21 mouse cellular contexts compared by ENCODE assay signal in the genomic region with DNA sequence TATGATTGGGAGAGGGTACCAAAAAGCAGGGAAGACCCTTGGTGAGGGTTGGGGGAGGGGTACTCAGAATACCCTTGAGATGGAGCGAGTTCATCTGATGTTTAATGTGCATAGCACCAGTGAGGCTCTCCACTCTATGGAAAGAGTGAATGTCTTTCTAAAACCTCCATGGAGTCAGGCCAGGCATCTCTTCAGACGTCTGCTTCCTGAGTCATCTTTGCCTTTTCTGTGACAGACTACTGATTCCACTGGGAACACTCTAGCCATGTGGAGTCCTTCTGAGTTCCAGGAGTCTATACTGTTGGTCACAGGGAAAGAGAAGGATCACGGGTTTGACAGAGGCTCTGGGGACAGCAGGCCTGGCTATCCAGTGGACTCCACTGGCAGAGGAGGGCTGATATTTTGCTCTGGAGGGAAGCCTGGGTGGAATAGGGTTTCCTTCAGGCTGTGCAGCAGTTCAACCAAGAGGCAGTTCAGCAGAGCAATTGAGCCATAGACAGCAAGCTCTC.
A peak's percentile ranks its signal among the peaks of the same experiment; 100 is the strongest.
DNase-seq lines count a peak whose midpoint lies in the region; ATAC-seq and TF ChIP-seq lines count a peak whose summit lies in the region.
"Had no signal": no experiment of that assay in that cellular context is flagged by ENCODE, and none has a peak within 500 bp of the region (broad histone marks: within the 10 kb centered on the region; RNA-seq: fewer than 3 reads in every experiment).

No protein-coding gene starts in this region.

- 48% methylated on average over 3 of the region's 3 CpGs for WGBS in heart, embryonic 16.5 days
- WGBS in heart, embryonic 10.5 days, result 44% methylated on average over 3 of the region's 3 CpGs
- WGBS in embryonic facial prominence, embryonic 10.5 days, result 68% methylated on average over 3 of the region's 3 CpGs
- WGBS in lung, adult 2 months, result 81% methylated on average over 3 of the region's 3 CpGs

- TF ChIP-seq POLR2A in CH12.LX (IDR thresholded peaks at IDR 0.05; ENCODE audit: low read depth, low read length), result no peak
- TF ChIP-seq POLR2A in myocyte (IDR thresholded peaks at IDR 0.05; ENCODE audit: insufficient read length, low read depth), result no peak
- no peak for TF ChIP-seq POLR2A in lung, adult 2 months (IDR thresholded peaks at IDR 0.05; ENCODE audit: borderline replicate concordance, extremely low read depth, low read depth, low read length)

- no peaks in the 10 kb centered on the region for H3K27me3 ChIP-seq in heart, embryonic 16.5 days (ENCODE audit: control insufficient read depth, insufficient read depth, low read length)
- H3K27me3 ChIP-seq in heart, embryonic 10.5 days (ENCODE audit: insufficient read depth, poor library complexity, severe bottlenecking), result no peaks in the 10 kb centered on the region
- H3K27me3 ChIP-seq in CH12.LX (replicated peaks), result no peaks in the 10 kb centered on the region
- H3K27me3 ChIP-seq in embryonic facial prominence, embryonic 10.5 days (replicated peaks; ENCODE audit: low read depth, poor library complexity, severe bottlenecking), result no peaks in the 10 kb centered on the region
- H3K27me3 ChIP-seq in myocyte (ENCODE audit: control insufficient read depth, insufficient read depth, insufficient read length), result no peaks in the 10 kb centered on the region
- H3K27me3 ChIP-seq: embryonic facial prominence, embryonic 13.5 days; limb, embryonic 13.5 days; liver, embryonic 15.5 days; neural tube, embryonic 15.5 days had no signal

- TF ChIP-seq RAD21 in CH12.LX (IDR thresholded peaks at IDR 0.05; ENCODE audit: low read depth, low read length), result no peak

- no peak overlapping the region for H3K9ac ChIP-seq in heart, embryonic 16.5 days (ENCODE audit: low read length)
- no peak overlapping the region for H3K9ac ChIP-seq in CH12.LX (ENCODE audit: insufficient read depth, low read depth)
- H3K9ac ChIP-seq: embryonic facial prominence, embryonic 13.5 days; limb, embryonic 13.5 days; liver, embryonic 15.5 days; neural tube, embryonic 15.5 days had no signal

- no peaks in the 10 kb centered on the region for H3K36me3 ChIP-seq in heart, embryonic 16.5 days (ENCODE audit: control insufficient read depth, insufficient read depth)
- H3K36me3 ChIP-seq in heart, embryonic 10.5 days, result peaks cover 3% of the 10 kb centered on the region; the same call in 1 of the 2 replicates
- H3K36me3 ChIP-seq in CH12.LX (replicated peaks in 1 of 2; ENCODE audit: control insufficient read depth in 1 of 2, insufficient read depth in 1 of 2, low read length in 1 of 2) (no peaks in the 10 kb centered on the region), myocyte (ENCODE audit: control insufficient read depth, insufficient read depth) (no peaks in the 10 kb centered on the region)
- H3K36me3 ChIP-seq in embryonic facial prominence, embryonic 10.5 days (replicated peaks), result no peaks in the 10 kb centered on the region
- H3K36me3 ChIP-seq: embryonic facial prominence, embryonic 13.5 days; G1E; limb, embryonic 13.5 days; liver, embryonic 15.5 days; neural tube, embryonic 15.5 days had no signal

- no peak overlapping the region for H3K4me2 ChIP-seq in heart, embryonic 16.5 days (ENCODE audit: low read depth, low read length)
- H3K4me2 ChIP-seq in CH12.LX (ENCODE audit: insufficient read depth, low read depth, poor library complexity, severe bottlenecking) (no peak overlapping the region), myocyte (ENCODE audit: low read depth) (peak overlapping the region; percentile 31)
- H3K4me2 ChIP-seq: embryonic facial prominence, embryonic 13.5 days; limb, embryonic 13.5 days; liver, embryonic 15.5 days; neural tube, embryonic 15.5 days had no signal

- no peak overlapping the region for H3ac ChIP-seq in myocyte (ENCODE audit: control insufficient read depth, insufficient read length)

- H3K4me1 ChIP-seq in heart, embryonic 16.5 days (ENCODE audit: control insufficient read depth, insufficient read depth, low read length), result peaks cover 11% of the 10 kb centered on the region; the same call in 1 of the 2 replicates
- H3K4me1 ChIP-seq in heart, embryonic 10.5 days, result peaks cover 36% of the 10 kb centered on the region
- peaks cover 21 to 54% of the 10 kb centered on the region in 2 experiments for H3K4me1 ChIP-seq in CH12.LX (ENCODE audit: control insufficient read depth in 1 of 2, insufficient read depth in 2 of 2)
- peaks cover 37% of the 10 kb centered on the region for H3K4me1 ChIP-seq in embryonic facial prominence, embryonic 10.5 days
- peaks cover 6% of the 10 kb centered on the region; the same call in 1 of the 2 replicates for H3K4me1 ChIP-seq in lung, adult 2 months (ENCODE audit: control insufficient read depth, insufficient read depth, low read length)
- H3K4me1 ChIP-seq: neural tube, embryonic 15.5 days had no signal

- DNase-seq in heart, embryonic 10.5 days (ENCODE audit: low spot score), result no peak
- peak; percentile 29 for DNase-seq in CH12.LX (ENCODE audit: extremely low read depth)
- DNase-seq in embryonic facial prominence, embryonic 10.5 days (ENCODE audit: low spot score), result no peak
- DNase-seq in spleen, postnatal 36 days (ENCODE audit: low spot score in 2 of 2), result no peak
- no peak for DNase-seq in thymus, adult 18-20 months
- DNase-seq in lung, adult 2 months, result no peak
- DNase-seq: cerebellum, adult 9-11 months; gastrocnemius, postnatal 10 days; kidney, postnatal 4 days; layer of hippocampus, adult 9-11 months; lung, postnatal 14 days; midbrain, embryonic 14.5 days; right cerebral cortex, postnatal 14 days had no signal

- H3K79me2 ChIP-seq in CH12.LX (replicated peaks; ENCODE audit: control insufficient read depth, extremely low read depth, insufficient read depth, poor library complexity, severe bottlenecking), result no peaks in the 10 kb centered on the region
- no peaks in the 10 kb centered on the region for H3K79me2 ChIP-seq in myocyte (ENCODE audit: control insufficient read depth, insufficient read depth)

- TF ChIP-seq EP300 in CH12.LX (IDR thresholded peaks at IDR 0.05; ENCODE audit: low read length), result no peak

- H3K27ac ChIP-seq in heart, embryonic 16.5 days (ENCODE audit: low read length), result no peak overlapping the region
- no peak overlapping the region for H3K27ac ChIP-seq in heart, embryonic 10.5 days
- H3K27ac ChIP-seq in CH12.LX (ENCODE audit: insufficient read depth, low read depth), result no peak overlapping the region
- H3K27ac ChIP-seq in embryonic facial prominence, embryonic 10.5 days (replicated peaks), result 0 out of 2 replicates have a peak overlapping the region, but pooled peaks have one; percentile 14
- H3K27ac ChIP-seq: embryonic facial prominence, embryonic 13.5 days; limb, embryonic 13.5 days; liver, embryonic 15.5 days; neural tube, embryonic 15.5 days had no signal

- dilution Hi-C loops in CH12.LX (cut with MboI; ENCODE audit: extremely low pct_ligation_motif_present, extremely low pct_unique_long_range_greater_than_20kb, low sequenced_read_pairs), result no loop called here

- ATAC-seq in heart, embryonic 16.5 days (replicated peaks; ENCODE audit: extremely low read depth, insufficient read depth, low FRiP score), result 0 out of 2 replicates have a peak, but pooled peaks have one; percentile 47
- ATAC-seq: forebrain, embryonic 16.5 days had no signal

- H3K9me3 ChIP-seq in heart, embryonic 16.5 days (replicated peaks; ENCODE audit: control insufficient read depth, low read length), result peaks cover 10% of the 10 kb centered on the region
- H3K9me3 ChIP-seq in heart, embryonic 10.5 days, result no peaks in the 10 kb centered on the region
- peaks cover 16% of the 10 kb centered on the region for H3K9me3 ChIP-seq in CH12.LX (replicated peaks; ENCODE audit: low read length)
- H3K9me3 ChIP-seq in embryonic facial prominence, embryonic 10.5 days, result peaks cover 10% of the 10 kb centered on the region; the same call in 1 of the 2 replicates
- H3K9me3 ChIP-seq: G1E; liver, embryonic 15.5 days had no signal

- no peak for TF ChIP-seq CTCF in CH12.LX (conservative IDR thresholded peaks at IDR 0.05 in 1 of 2, IDR thresholded peaks at IDR 0.05 in 1 of 2; ENCODE audit: low read depth in 2 of 2, low read length in 2 of 2)
- TF ChIP-seq CTCF in lung, adult 2 months (IDR thresholded peaks at IDR 0.05; ENCODE audit: insufficient read depth, low read length), result no peak

- in situ Hi-C loops in CH12.LX (cut with MboI; ENCODE audit: low pct_ligation_motif_present, low pct_unique_long_range_greater_than_20kb, low sequenced_read_pairs), result no loop called here

- H3K4me3 ChIP-seq in heart, embryonic 16.5 days (ENCODE audit: low read length), result no peak overlapping the region
- H3K4me3 ChIP-seq in heart, embryonic 10.5 days, result no peak overlapping the region
- H3K4me3 ChIP-seq in CH12.LX (replicated peaks in 1 of 3; ENCODE audit: low read depth in 2 of 3, low read length in 2 of 3, poor library complexity in 1 of 3), result no peak overlapping the region
- H3K4me3 ChIP-seq in embryonic facial prominence, embryonic 10.5 days, result no peak overlapping the region
- no peak overlapping the region for H3K4me3 ChIP-seq in myocyte
- H3K4me3 ChIP-seq in lung, adult 2 months (replicated peaks; ENCODE audit: extremely low read depth, low read depth, low read length), result no peak overlapping the region
- H3K4me3 ChIP-seq: embryonic facial prominence, embryonic 13.5 days; limb, embryonic 13.5 days; liver, embryonic 15.5 days; neural tube, embryonic 15.5 days had no signal

TF ChIP-seq in CH12.LX, 34 proteins besides CTCF, POLR2A, EP300 and RAD21:
- no peak for TF ChIP-seq MAX (IDR thresholded peaks at IDR 0.05; ENCODE audit: low read length)
- peak; percentile 8; the same call in 1 of the 2 replicates for TF ChIP-seq ETS1 (conservative IDR thresholded peaks at IDR 0.05; ENCODE audit: low read depth, low read length)
- no peak for TF ChIP-seq NELFE (IDR thresholded peaks at IDR 0.05; ENCODE audit: low read depth, low read length)
- TF ChIP-seq UBTF (IDR thresholded peaks at IDR 0.05; ENCODE audit: low read depth, low read length), result no peak
- TF ChIP-seq HCFC1 (IDR thresholded peaks at IDR 0.05; ENCODE audit: low read depth, low read length), result no peak

TF ChIP-seq in myocyte, 11 proteins besides CTCF, POLR2A, EP300 and RAD21:
- TF ChIP-seq USF1 (IDR thresholded peaks at IDR 0.05; ENCODE audit: low read depth) (no peak), MYOG (IDR thresholded peaks at IDR 0.05; ENCODE audit: control insufficient read depth in 1 of 3, insufficient read depth in 1 of 3, insufficient read length in 2 of 3, low read depth in 2 of 3) (no peak), TCF3 (IDR thresholded peaks at IDR 0.05; ENCODE audit: insufficient read length, low read depth) (no peak), CEBPB (IDR thresholded peaks at IDR 0.05; ENCODE audit: insufficient read depth, poor library complexity, severe bottlenecking) (no peak), POLR2AphosphoS2 (IDR thresholded peaks at IDR 0.05; ENCODE audit: insufficient read length, low read depth) (no peak), E2F4 (IDR thresholded peaks at IDR 0.05; ENCODE audit: insufficient read depth) (no peak), MAX (IDR thresholded peaks at IDR 0.05; ENCODE audit: low read depth) (no peak)
